Mouse (Mus musculus) liver, postnatal 0 days (tissue): ENCODE results near the gene Lman2. TPM values are rescaled to one million over a fixed set of nuclear protein-coding genes. Genes with fewer than 3 reads are reported as not detected.

ENCODE experiments used
- ATAC-seq: fragments of 200-750 bp; cut with Nextera tagmentation; 2 replicates; pipeline ENCODE4 v1.8.0; 2017; ENCODE audit warnings: mild to moderate bottlenecking, moderate library complexity
- DNase-seq: peaks from one replicate; pipeline ENCODE4 v3.0.0-alpha.2; 2016
- H3K27ac ChIP-seq: fragments of 300-500 bp; sonication (generic); 2 replicates; pipeline ENCODE4 v1.5.1; 2014; ENCODE audit warnings: antibody characterized with exemption, moderate library complexity, mild to moderate bottlenecking, low read depth
- H3K27me3 ChIP-seq: fragments of 300-500 bp; sonication (generic); 2 replicates; pipeline ENCODE4 v1.6.1; 2014; ENCODE audit warnings: low read length, control low read depth, mixed read lengths; ENCODE audit not compliant: insufficient read depth
- H3K36me3 ChIP-seq: fragments of 300-500 bp; sonication (generic); replicated peaks from 2 replicates; pipeline ENCODE4 v1.6.1; 2014; ENCODE audit warnings: mild to moderate bottlenecking, control low read depth, low read length, moderate library complexity, mixed read lengths; ENCODE audit not compliant: insufficient read depth
- H3K4me1 ChIP-seq: fragments of 300-500 bp; sonication (generic); 2 replicates; pipeline ENCODE4 v1.6.1; 2014; ENCODE audit warnings: antibody characterized with exemption, mild to moderate bottlenecking, control low read depth; ENCODE audit not compliant: insufficient read depth
- H3K4me2 ChIP-seq: fragments of 300-500 bp; sonication (generic); 2 replicates; pipeline ENCODE4 v1.6.1; 2014; ENCODE audit warnings: low read depth, mild to moderate bottlenecking, low read length, moderate library complexity, mixed read lengths
- H3K4me3 ChIP-seq: fragments of 300-500 bp; sonication (generic); 2 replicates; pipeline ENCODE4 v1.5.1; 2014; ENCODE audit warnings: low read depth, low read length
- H3K9ac ChIP-seq: fragments of 300-500 bp; sonication (generic); replicated peaks from 2 replicates; pipeline ENCODE4 v1.6.1; 2014; ENCODE audit warnings: mild to moderate bottlenecking, moderate library complexity
- H3K9me3 ChIP-seq: fragments of 300-500 bp; sonication (generic); 2 replicates; pipeline ENCODE4 v1.6.1; 2016; ENCODE audit warnings: mild to moderate bottlenecking, control low read depth, low read length, mixed read lengths
- CTCF ChIP-seq: sonication (generic); IDR thresholded peaks from 2 replicates; pipeline ENCODE4 v1.5.1; 2016; ENCODE audit warnings: antibody characterized with exemption, low read depth
- EP300 ChIP-seq: IDR thresholded peaks from 2 replicates; pipeline ENCODE4 v1.6.1; 2016; ENCODE audit warnings: antibody characterized with exemption, low read depth, mild to moderate bottlenecking
- whole genome bisulfite sequencing: fragments of 180-500 bp; shearing (Covaris S2); extraction: QIAGEN DNeasy Blood & Tissue Kit; methylation state at CpG from one replicate; pipeline ENCODE4 v1.1.7; 2014; ENCODE audit not compliant: insufficient replicate concordance; 5-methylcytosine and 5-hydroxymethylcytosine counted together
- polyA plus RNA-seq: library from polyadenylated mRNA; unstranded; fragments of >200 nt; fragmentation: Nextera tagmentation; extraction: Ambion mirVana; gene quantifications from 2 replicates; pipeline ENCODE4 v1.2.1, GENCODE M21; 2015

Gene Lman2
- polyA plus RNA-seq, 1 experiment from 2014 or later: 56.0 TPM

GRCm38 (mm10) chr13:55398088-55398487 lies 35.5 kb upstream of the Lman2 start, which contains the start of gene Slc34a1:
Slc34a1 (plus strand) TSS chr13:55398187.
- ATAC-seq: no peak
- Histone ChIP-seq H3K4me3 (no peak within 1 kb of the TSS), H3K36me3 (no peaks in the 10 kb centered on the region), H3K9me3 (no peaks in the 10 kb centered on the region), H3K4me2 (no peak within 1 kb of the TSS), H3K9ac (no peak within 1 kb of the TSS), H3K4me1 (no peaks in the 10 kb centered on the region), H3K27me3 (peaks cover 4% of the 10 kb centered on the region; the same call in 1 of the 2 replicates), H3K27ac (no peak within 1 kb of the TSS)
- TF ChIP-seq CTCF: no peak
- no peak for TF ChIP-seq EP300
- no peak for DNase-seq
- 60% methylated on average over 1 of the region's 1 CpGs for WGBS

GRCm38 (mm10) chr13:55392933-55393332 lies 30.4 kb upstream of the Lman2 start:
- 0 out of 2 replicates have a peak, but pooled peaks cover 4% of the 10 kb centered on the region for H3K4me1 ChIP-seq
- no peaks in the 10 kb centered on the region for H3K9me3 ChIP-seq
- no peak for ATAC-seq
- no peaks in the 10 kb centered on the region for H3K27me3 ChIP-seq
- peak overlapping the region; percentile 86; the same call in 1 of the 2 replicates for H3K27ac ChIP-seq
- no peak overlapping the region for H3K4me3 ChIP-seq
- 67% methylated on average over 4 of the region's 4 CpGs for WGBS
- no peaks in the 10 kb centered on the region for H3K36me3 ChIP-seq
- peak; percentile 65 for DNase-seq
- TF ChIP-seq EP300 (no peak), CTCF (peak; percentile 76)
- H3K4me2 ChIP-seq: no peak overlapping the region
- no peak overlapping the region for H3K9ac ChIP-seq

GRCm38 (mm10) chr13:55391626-55392029 lies 29.0 kb upstream of the Lman2 start:
- no peak overlapping the region for H3K9ac ChIP-seq
- H3K4me1 ChIP-seq: 0 out of 2 replicates have a peak, but pooled peaks cover 4% of the 10 kb centered on the region
- no peaks in the 10 kb centered on the region for H3K9me3 ChIP-seq
- H3K4me3 ChIP-seq: no peak overlapping the region
- H3K4me2 ChIP-seq: 0 out of 2 replicates have a peak overlapping the region, but pooled peaks have one; percentile 23
- TF ChIP-seq CTCF: no peak
- TF ChIP-seq EP300: no peak
- 53% methylated on average over 1 of the region's 1 CpGs for WGBS
- DNase-seq: no peak
- H3K27me3 ChIP-seq: no peaks in the 10 kb centered on the region
- no peaks in the 10 kb centered on the region for H3K36me3 ChIP-seq
- peak overlapping the region; percentile 86 for H3K27ac ChIP-seq
- ATAC-seq: peak; percentile 83

DNA sequence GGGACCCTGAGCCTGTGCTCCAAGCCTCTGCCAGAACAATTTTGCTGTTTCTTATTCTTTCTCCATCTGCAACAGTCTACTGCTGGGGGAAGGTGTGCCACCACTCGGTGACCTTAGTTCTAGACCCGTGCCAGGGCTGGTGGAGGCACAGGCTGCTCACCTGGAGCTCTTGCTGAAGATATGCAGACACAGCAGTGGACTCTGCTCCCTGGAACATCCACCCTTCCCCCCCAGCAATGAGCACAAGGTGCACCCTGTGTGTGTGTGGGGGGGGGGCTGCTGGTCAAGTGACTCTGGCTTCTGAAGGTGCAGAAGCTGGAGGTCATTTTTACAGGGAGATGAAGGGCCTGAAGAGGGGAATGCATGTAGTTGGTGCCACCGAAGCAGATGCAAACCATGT lies 28.1 kb upstream of the Lman2 start:
- 57% methylated on average over 3 of the region's 3 CpGs for WGBS
- TF ChIP-seq CTCF: no peak
- TF ChIP-seq EP300: no peak
- Histone ChIP-seq H3K9ac (no peak overlapping the region), H3K27me3 (no peaks in the 10 kb centered on the region), H3K4me3 (no peak overlapping the region), H3K4me2 (no peak overlapping the region), H3K9me3 (no peaks in the 10 kb centered on the region), H3K27ac (peak overlapping the region; percentile 86), H3K36me3 (no peaks in the 10 kb centered on the region), H3K4me1 (0 out of 2 replicates have a peak, but pooled peaks cover 4% of the 10 kb centered on the region)
- DNase-seq (peak; percentile 50), ATAC-seq (peak; percentile 64)

GRCm38 (mm10) chr13:55381790-55382189 lies 19.2 kb upstream of the Lman2 start:
- Histone ChIP-seq H3K4me2 (no peak overlapping the region), H3K4me1 (no peaks in the 10 kb centered on the region), H3K9me3 (no peaks in the 10 kb centered on the region), H3K36me3 (peaks cover 4% of the 10 kb centered on the region), H3K27me3 (no peaks in the 10 kb centered on the region), H3K9ac (no peak overlapping the region), H3K27ac (no peak overlapping the region), H3K4me3 (no peak overlapping the region)
- WGBS: 75% methylated on average over 3 of the region's 4 CpGs
- no peak for DNase-seq
- no peak for TF ChIP-seq CTCF
- no peak for TF ChIP-seq EP300
- no peak for ATAC-seq

- WGBS: 65% methylated on average over 32 of the region's 32 CpGs
- no peak for DNase-seq
- no peaks in the 10 kb centered on the region for H3K9me3 ChIP-seq
- no peak overlapping the region for H3K4me3 ChIP-seq
- H3K27me3 ChIP-seq: no peaks in the 10 kb centered on the region
- ATAC-seq: no peak
- peaks cover 10% of the 10 kb centered on the region for H3K4me1 ChIP-seq
- TF ChIP-seq CTCF: no peak
- TF ChIP-seq EP300: no peak
- H3K4me2 ChIP-seq: no peak overlapping the region
- no peak overlapping the region for H3K9ac ChIP-seq
- no peak overlapping the region for H3K27ac ChIP-seq
- peaks cover 4% of the 10 kb centered on the region; the same call in 1 of the 2 replicates for H3K36me3 ChIP-seq
These were observed 16.5 kb upstream of the Lman2 start for GRCm38 (mm10) chr13:55378907-55379580.
